Mouse (Mus musculus) urinary bladder, adult 18-20 months (tissue): ENCODE measurements around the gene Cytl1.

Experiments
- DNase-seq, 2 experiments: peaks; one replicate each; pipeline ENCODE4 v3.0.0; 2022; ENCODE audit warnings: low spot score in 2 of 2, mixed read lengths in 2 of 2

Cytl1 gene

DNA sequence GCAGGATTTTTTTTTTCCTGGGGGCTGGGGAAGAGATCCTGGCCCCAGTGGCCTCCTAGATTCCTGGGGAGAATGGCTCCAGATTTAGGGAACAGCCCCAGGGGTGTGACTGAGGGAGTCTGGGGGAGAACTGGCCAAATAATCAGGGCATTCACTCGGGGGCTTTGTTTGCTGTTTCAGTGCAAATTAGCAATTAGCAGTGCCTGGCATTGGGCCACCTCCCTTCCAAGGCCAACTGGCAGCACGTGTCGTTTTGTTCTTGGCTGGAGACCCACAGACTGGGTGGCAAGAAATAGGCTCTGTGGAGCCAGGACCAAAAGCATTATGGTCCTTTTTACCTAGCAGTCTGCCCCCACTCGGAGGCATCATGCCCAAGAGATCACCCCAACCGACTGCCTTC, 33.7 kb downstream of the Cytl1 start:
- DNase-seq: no peak

DNA sequence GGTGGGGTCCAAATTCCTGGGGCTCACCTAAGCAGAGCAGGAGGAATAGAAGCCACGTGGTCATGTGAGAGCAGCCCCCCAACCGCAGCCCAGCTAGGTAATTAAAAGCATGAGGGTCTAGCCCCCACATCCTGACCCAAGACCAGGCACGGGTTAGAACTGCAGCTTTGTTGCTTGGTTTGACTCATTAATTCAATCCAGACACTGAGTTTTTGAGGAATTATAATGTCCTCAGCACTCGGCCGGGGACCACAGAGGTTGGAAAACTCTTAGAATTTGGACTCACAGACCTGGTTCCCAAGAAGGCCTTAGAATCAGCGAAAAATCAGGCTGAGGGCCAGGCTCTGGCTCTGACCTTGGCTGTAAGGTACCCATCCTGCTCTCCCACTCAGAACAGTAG, 35.6 kb downstream of the Cytl1 start:
- DNase-seq: no peak

DNA sequence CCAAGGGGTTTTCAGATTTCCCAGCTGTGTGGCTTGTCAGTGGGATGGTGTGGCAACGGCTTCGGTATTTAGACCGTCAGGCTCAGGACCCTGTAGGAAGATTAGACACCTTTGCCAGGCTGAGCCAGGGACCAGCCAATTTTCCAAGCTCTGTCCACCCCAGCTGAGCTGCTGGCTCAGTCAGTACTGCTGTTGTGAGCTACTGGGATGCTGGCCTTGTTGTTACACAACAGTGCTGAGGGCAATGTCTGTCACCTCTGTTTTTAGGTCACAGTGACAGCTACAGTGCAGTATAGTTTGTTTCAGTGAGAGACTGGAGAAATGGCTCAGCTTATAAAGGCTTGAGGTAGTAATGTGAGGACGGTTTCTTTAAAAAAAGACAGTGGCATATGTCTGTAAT, 38.7 kb downstream of the Cytl1 start:
- DNase-seq: no peak

DNA sequence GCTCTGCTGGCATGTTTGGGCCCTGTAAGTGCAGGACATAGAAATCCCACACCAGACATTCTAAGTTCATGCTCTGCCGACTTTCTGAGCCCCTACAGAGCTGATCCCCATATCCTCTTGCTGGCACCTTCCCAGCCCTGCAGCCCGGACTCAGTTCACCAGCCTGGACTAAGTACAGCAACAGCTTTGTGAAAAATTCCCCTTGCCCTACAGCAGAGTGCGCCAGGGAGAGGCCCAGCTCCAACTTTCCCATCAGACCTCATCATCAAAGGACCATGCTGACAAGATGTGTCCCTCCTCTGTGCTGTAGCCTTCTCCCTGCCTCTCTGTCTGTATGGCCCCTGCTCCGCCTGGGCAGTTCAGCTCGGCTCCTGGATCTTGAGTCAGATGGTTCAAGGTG, 40.4 kb downstream of the Cytl1 start:
- DNase-seq: no peak

DNA sequence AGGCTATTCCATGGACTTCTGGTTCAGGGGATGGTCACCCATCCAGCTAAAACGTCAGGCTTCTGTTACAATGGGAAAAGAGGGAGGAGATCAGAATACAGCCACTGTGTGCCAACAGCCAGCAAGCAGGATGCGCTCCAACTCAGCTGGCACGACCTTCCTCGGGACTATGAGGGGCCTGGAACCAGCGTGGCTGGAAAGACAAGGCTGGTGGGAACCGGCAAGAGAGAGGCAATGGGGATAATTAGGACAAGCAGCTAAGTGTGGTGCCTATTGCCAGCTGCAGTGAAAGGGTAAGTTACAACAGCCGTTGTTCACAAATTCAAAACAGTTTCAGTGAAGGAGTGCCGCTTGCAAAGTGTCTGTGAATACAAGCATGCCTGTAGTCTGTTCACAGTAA, 48.0 kb downstream of the Cytl1 start:
- DNase-seq: no peak

DNA sequence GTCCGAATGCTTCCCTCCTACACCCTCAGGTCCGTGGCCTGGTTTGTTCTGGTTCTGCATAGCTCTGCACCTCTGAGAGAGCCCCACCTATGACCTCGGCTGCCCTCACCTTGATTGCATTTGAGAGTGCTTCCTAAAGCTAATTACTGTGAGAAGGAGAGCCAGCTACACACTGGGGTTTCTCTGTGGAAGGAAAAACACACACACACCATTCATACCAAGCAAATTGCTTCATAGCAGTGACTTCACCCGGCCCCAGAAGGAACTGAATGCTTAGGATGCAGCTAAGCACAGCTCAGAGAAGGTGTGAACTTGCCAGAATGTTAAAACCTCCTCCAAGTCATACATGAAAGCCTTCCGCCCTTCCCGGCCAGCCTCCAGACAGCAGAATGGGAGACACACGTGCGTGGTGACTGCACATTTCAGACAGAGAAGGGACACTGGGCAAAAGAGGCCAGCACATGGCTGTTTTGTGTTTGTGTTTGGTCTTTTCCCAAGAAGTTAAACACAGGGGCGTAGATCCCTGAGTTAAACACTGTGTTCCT, 49.6 kb downstream of the Cytl1 start:
- DNase-seq: no peak
